Mouse (Mus musculus) heart, postnatal 0 days (tissue): ENCODE measurements around the gene Rnf157. TPM values are rescaled to one million over a fixed set of nuclear protein-coding genes. Genes with fewer than 3 reads are reported as not detected.
A peak's percentile ranks its signal among the peaks of the same experiment; 100 is the strongest.
"Not testable (repeated sequence)": the region's sequence is repeated elsewhere in the genome, so short reads cannot be mapped to it uniquely, and the experiment has no call there.

Experiments
- ATAC-seq: fragments of 200-750 bp; cut with Nextera tagmentation; 2 replicates; pipeline ENCODE4 v1.8.0; 2017; ENCODE audit warnings: low read depth, moderate number of reproducible peaks, moderate library complexity; ENCODE audit not compliant: insufficient read depth
- DNase-seq: peaks from one replicate; pipeline ENCODE4 v3.0.0-alpha.2; 2016; ENCODE audit warnings: low spot score
- H3K27ac ChIP-seq: fragments of 300-500 bp; sonication (generic); 2 replicates; pipeline ENCODE4 v1.5.1; 2014; ENCODE audit warnings: low read depth, mild to moderate bottlenecking
- H3K27me3 ChIP-seq: fragments of 300-500 bp; sonication (generic); 2 replicates; pipeline ENCODE4 v1.6.1; 2014; ENCODE audit warnings: low read length, mixed read lengths; ENCODE audit not compliant: control insufficient read depth, insufficient read depth
- H3K36me3 ChIP-seq: fragments of 300-500 bp; sonication (generic); replicated peaks from 2 replicates; pipeline ENCODE4 v1.6.1; 2014; ENCODE audit warnings: low read length, mixed read lengths; ENCODE audit not compliant: control insufficient read depth, insufficient read depth
- H3K4me1 ChIP-seq: fragments of 300-500 bp; sonication (generic); 2 replicates; pipeline ENCODE4 v1.6.1; 2014; ENCODE audit warnings: antibody characterized with exemption; ENCODE audit not compliant: control insufficient read depth, insufficient read depth
- H3K4me2 ChIP-seq: fragments of 300-500 bp; sonication (generic); 2 replicates; pipeline ENCODE4 v1.6.1; 2014; ENCODE audit warnings: low read depth, mild to moderate bottlenecking, low read length, moderate library complexity
- H3K4me3 ChIP-seq: fragments of 300-500 bp; sonication (generic); 2 replicates; pipeline ENCODE4 v1.5.1; 2014; ENCODE audit warnings: low read depth, low read length
- H3K9ac ChIP-seq: fragments of 300-500 bp; sonication (generic); replicated peaks from 2 replicates; pipeline ENCODE4 v1.6.1; 2014; ENCODE audit warnings: low read depth, low read length, mixed read lengths
- H3K9me3 ChIP-seq: fragments of 300-500 bp; sonication (generic); replicated peaks from 2 replicates; pipeline ENCODE4 v1.6.1; 2016; ENCODE audit warnings: low read length; ENCODE audit not compliant: control insufficient read depth
- CTCF ChIP-seq: IDR thresholded peaks from 2 replicates; pipeline ENCODE4 v1.5.1; 2016; ENCODE audit warnings: antibody characterized with exemption, control low read depth, low read depth
- EP300 ChIP-seq: IDR thresholded peaks from 2 replicates; pipeline ENCODE4 v1.6.1; 2016; ENCODE audit warnings: antibody characterized with exemption, low read depth
- WGBS: fragments of 180-500 bp; shearing (Covaris S2); extraction: QIAGEN DNeasy Blood & Tissue Kit; methylation state at CpG from one replicate; pipeline ENCODE4 v1.1.7; 2014; 5-methylcytosine and 5-hydroxymethylcytosine counted together
- polyA plus RNA-seq: library from polyadenylated mRNA; unstranded; fragments of >200 nt; fragmentation: Nextera tagmentation; extraction: Ambion mirVana; gene quantifications from 2 replicates; pipeline ENCODE4 v1.2.1, GENCODE M21; 2015
- total RNA-seq: library from RNA; depleted of rRNA; stranded (reverse); fragments of >200 nt; gene quantifications from 2 replicates; pipeline ENCODE4 v1.2.3, GENCODE M21; 2014; ENCODE audit warnings: low replicate concordance

Gene Rnf157
- total and polyA plus RNA-seq, 2 experiments from 2014 or later, result 3.5 to 10.8 TPM

GRCm38 (mm10) chr11:116387086-116388071 is 25.5 kb downstream of the Rnf157 start:
- H3K27ac ChIP-seq, result peak overlapping the region; percentile 80
- H3K4me3 ChIP-seq, result peak overlapping the region; percentile 26
- peak; percentile 70 for ATAC-seq
- H3K9me3 ChIP-seq, result no peaks in the 10 kb centered on the region
- TF ChIP-seq CTCF (no peak; the same call in 1 of the 2 replicates), EP300 (no peak)
- peak; percentile 47 for DNase-seq
- H3K4me2 ChIP-seq, result peak overlapping the region; percentile 60
- H3K36me3 ChIP-seq, result no peaks in the 10 kb centered on the region
- WGBS, result 14% methylated on average over 16 of the region's 16 CpGs
- no peaks in the 10 kb centered on the region for H3K27me3 ChIP-seq
- no peak overlapping the region for H3K9ac ChIP-seq
- H3K4me1 ChIP-seq, result 0 out of 2 replicates have a peak, but pooled peaks cover 13% of the 10 kb centered on the region

GRCm38 (mm10) chr11:116385999-116386398 is 26.8 kb downstream of the Rnf157 start:
- WGBS, result 31% methylated on average over 5 of the region's 5 CpGs

GRCm38 (mm10) chr11:116384171-116384570 is 28.7 kb downstream of the Rnf157 start:
- H3K9ac ChIP-seq, result no peak overlapping the region
- 81% methylated on average over 11 of the region's 11 CpGs for WGBS
- H3K4me1 ChIP-seq, result 0 out of 2 replicates have a peak, but pooled peaks cover 13% of the 10 kb centered on the region

More at GRCm38 (mm10) chr11:116385999-116386398, 26.8 kb downstream of the Rnf157 start:
- 0 out of 2 replicates have a peak, but pooled peaks cover 13% of the 10 kb centered on the region for H3K4me1 ChIP-seq
- H3K4me3 ChIP-seq, result no peak overlapping the region
- H3K27ac ChIP-seq, result no peak overlapping the region
- ATAC-seq (no peak), DNase-seq (no peak)
- no peak overlapping the region for H3K9ac ChIP-seq
- no peaks in the 10 kb centered on the region for H3K9me3 ChIP-seq
- TF ChIP-seq EP300, result no peak
- TF ChIP-seq CTCF, result no peak
- H3K36me3 ChIP-seq, result no peaks in the 10 kb centered on the region
- H3K4me2 ChIP-seq, result no peak overlapping the region
- no peaks in the 10 kb centered on the region for H3K27me3 ChIP-seq

GRCm38 (mm10) chr11:116383070-116383469 is 29.8 kb downstream of the Rnf157 start:
- not testable (repeated sequence) for H3K27me3 ChIP-seq, H3K9ac ChIP-seq, H3K4me3 ChIP-seq, H3K36me3 ChIP-seq, H3K27ac ChIP-seq, H3K9me3 ChIP-seq, H3K4me2 ChIP-seq, DNase-seq, ATAC-seq
- WGBS, result 94% methylated on average over 5 of the region's 5 CpGs
- 0 out of 2 replicates have a peak, but pooled peaks cover 13% of the 10 kb centered on the region for H3K4me1 ChIP-seq

More at GRCm38 (mm10) chr11:116384171-116384570, 28.7 kb downstream of the Rnf157 start:
- Histone ChIP-seq H3K9me3 (no peaks in the 10 kb centered on the region), H3K27ac (no peak overlapping the region), H3K4me2 (no peak overlapping the region), H3K36me3 (no peaks in the 10 kb centered on the region), H3K27me3 (no peaks in the 10 kb centered on the region), H3K4me3 (no peak overlapping the region)
- no peak for DNase-seq
- no peak for ATAC-seq
- TF ChIP-seq CTCF (no peak), EP300 (no peak)

GRCm38 (mm10) chr11:116380767-116381166 is 32.1 kb downstream of the Rnf157 start:
- ATAC-seq (no peak), DNase-seq (no peak)
- H3K9ac ChIP-seq, result no peak overlapping the region
- no peaks in the 10 kb centered on the region for H3K9me3 ChIP-seq
- WGBS, result 73% methylated on average over 7 of the region's 7 CpGs
- no peaks in the 10 kb centered on the region for H3K4me1 ChIP-seq
- H3K4me3 ChIP-seq, result no peak overlapping the region
- H3K27me3 ChIP-seq, result no peaks in the 10 kb centered on the region
- H3K36me3 ChIP-seq, result no peaks in the 10 kb centered on the region
- H3K4me2 ChIP-seq, result no peak overlapping the region
- no peak for TF ChIP-seq CTCF
- no peak for TF ChIP-seq EP300
- H3K27ac ChIP-seq, result no peak overlapping the region
